Mouse (Mus musculus) embryonic fibroblast, embryonic 13.5 days (primary cell): ENCODE results near the gene Nat8f6.
"Not testable (repeated sequence)": the region's sequence is repeated elsewhere in the genome, so short reads cannot be mapped to it uniquely, and the experiment has no call there.

Experiments used
- CTCF ChIP-seq: IDR thresholded peaks from 2 replicates; pipeline ENCODE4 v1.5.1; 2011; ENCODE audit warnings: mild to moderate bottlenecking, control low read depth, low read length, moderate library complexity, borderline replicate concordance; ENCODE audit not compliant: insufficient read depth
- POLR2A ChIP-seq: IDR thresholded peaks from 2 replicates; pipeline ENCODE4 v1.6.1; 2011; ENCODE audit warnings: low read depth, mild to moderate bottlenecking, control low read depth, low read length, moderate library complexity

DNA sequence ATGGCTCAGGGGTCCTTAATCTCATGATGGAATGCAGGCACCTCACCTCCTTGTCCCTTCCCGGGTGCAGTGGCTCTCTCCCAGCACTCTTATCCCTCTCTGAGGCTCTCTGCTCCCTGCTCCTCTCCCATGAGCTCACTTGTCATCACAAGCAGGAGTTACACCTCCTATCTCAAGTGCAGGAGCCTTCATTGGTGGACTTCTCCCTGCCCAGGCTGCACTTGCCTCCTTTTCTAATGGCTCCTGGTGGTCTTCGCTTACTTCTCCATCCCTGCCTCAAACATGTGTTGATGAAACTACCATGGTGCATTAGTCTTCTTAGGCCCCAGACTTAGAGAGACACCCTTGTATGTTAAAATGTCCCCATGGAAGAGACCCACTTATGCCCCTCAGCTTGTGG is 58.1 kb downstream of the Nat8f6 start:
- not testable (repeated sequence) for TF ChIP-seq CTCF, POLR2A
